Mouse (Mus musculus): ENCODE results near the gene Sde2. TPM values are rescaled to one million over a fixed set of nuclear protein-coding genes. Genes with fewer than 3 reads are reported as not detected.
"Not testable (repeated sequence)": the region's sequence is repeated elsewhere in the genome, so short reads cannot be mapped to it uniquely, and the experiment has no call there.

Sde2 gene
- total RNA-seq, 2 experiments from 2014 or later, result 8.4 to 8.5 TPM

- intact Hi-C loops (cut with DNase I; ENCODE audit: low total_unique reads), result no loop called here
- DNase-seq, result no peak
Observed at GRCm38 (mm10) chr1:180874615-180875014, 23.7 kb downstream of the Sde2 start.

DNA sequence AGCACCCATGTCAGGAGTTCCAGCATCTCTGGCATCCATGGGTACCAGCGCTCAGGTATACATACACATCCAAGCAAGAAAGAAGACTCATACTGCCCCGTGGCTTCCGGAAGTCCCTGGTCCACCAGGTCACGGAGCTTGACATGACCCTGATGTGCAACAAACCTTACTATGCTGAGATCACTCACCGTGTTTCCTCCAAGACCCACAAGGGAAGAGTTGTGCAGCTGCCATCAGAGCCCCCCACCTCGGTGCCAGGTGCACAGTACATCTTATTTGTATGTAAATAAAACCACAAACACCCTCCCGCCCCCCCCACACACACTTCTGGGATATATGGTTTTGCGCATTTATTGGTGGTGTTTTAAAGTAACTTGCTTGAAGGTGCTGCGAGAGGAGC, 24.2 kb downstream of the Sde2 start:
- intact Hi-C loops (cut with DNase I; ENCODE audit: low total_unique reads), result no loop called here
- DNase-seq, result no peak

DNA sequence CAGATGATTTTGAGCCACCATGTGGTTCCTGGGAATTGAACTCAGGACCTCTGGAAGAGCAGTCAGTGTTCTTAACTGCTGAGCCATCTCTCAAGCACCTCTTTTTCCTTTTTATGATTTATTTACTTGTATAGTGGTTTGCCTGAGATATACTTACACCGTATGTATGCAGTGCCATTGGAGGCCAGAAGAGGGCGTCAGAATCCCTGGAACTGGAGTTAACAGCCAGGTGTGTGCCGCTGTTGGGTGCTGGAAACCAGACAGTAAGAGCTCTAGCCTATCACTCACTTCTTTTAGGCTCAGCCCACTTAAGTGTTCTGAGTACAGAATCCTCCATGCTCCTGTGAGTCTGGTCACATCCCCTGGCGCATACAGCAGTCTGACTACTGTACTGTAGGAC, 26.5 kb downstream of the Sde2 start:
- intact Hi-C loops (cut with DNase I; ENCODE audit: low total_unique reads), result no loop called here
- DNase-seq, result no peak

DNA sequence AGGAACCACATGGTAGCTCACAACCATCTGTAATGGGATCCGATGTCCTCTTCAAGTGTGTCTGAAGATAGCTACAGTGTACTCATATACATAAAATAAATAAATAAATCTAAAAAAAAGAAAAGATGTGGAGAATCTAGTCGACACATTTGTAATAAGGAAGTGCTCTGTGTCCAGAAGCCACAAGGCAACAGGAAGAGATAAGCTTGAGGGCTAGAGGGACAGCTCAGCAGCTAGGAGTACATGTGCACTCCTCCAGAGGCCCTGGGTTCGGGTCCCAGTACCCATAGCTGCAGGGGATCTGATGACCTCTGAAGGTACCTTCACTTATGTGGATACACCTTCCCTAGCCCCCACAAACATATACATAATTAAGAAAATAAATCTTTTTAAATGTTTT, 30.8 kb downstream of the Sde2 start:
- intact Hi-C loops (cut with DNase I; ENCODE audit: low total_unique reads), result no loop called here
- no peak for DNase-seq

GRCm38 (mm10) chr1:180883731-180884130, 32.8 kb downstream of the Sde2 start:
- no peak for DNase-seq
- intact Hi-C loops (cut with DNase I; ENCODE audit: low total_unique reads), result no loop called here

GRCm38 (mm10) chr1:180884484-180884883, 33.6 kb downstream of the Sde2 start:
- intact Hi-C loops (cut with DNase I; ENCODE audit: low total_unique reads), result no loop called here
- DNase-seq, result no peak

- intact Hi-C loops (cut with DNase I; ENCODE audit: low total_unique reads), result no loop called here
Observed at GRCm38 (mm10) chr1:180888556-180889042, 37.7 kb downstream of the Sde2 start.

GRCm38 (mm10) chr1:180889172-180889571, 38.2 kb downstream of the Sde2 start:
- intact Hi-C loops (cut with DNase I; ENCODE audit: low total_unique reads), result no loop called here
- no peak for DNase-seq

More at GRCm38 (mm10) chr1:180888556-180889042, 37.7 kb downstream of the Sde2 start:
- peak; percentile 87 for DNase-seq

DNA sequence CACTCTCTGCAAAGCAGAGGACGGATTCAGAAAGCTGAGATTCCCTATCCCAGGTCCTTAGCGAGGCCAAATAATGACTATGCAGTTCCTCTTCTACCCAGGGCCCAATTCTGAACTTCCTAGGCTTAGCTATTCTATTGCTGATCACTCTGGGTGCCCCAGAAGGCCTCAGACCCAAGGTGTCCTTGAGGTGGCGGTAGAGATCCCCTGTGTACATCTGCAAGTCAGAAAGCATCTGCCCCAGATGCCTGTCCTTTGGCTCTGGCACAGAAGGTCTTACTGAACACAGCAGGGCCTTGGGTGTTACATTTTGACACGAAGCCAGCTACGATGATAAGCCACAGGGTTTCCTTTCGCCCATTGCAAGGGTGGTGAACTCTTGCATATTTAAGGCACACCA, 38.9 kb downstream of the Sde2 start:
- intact Hi-C loops (cut with DNase I; ENCODE audit: low total_unique reads), result loop anchor here (5.0 kb wide), 1 partner anchor 77 kb away; no protein-coding TSS in a partner anchor
- no peak for DNase-seq

DNA sequence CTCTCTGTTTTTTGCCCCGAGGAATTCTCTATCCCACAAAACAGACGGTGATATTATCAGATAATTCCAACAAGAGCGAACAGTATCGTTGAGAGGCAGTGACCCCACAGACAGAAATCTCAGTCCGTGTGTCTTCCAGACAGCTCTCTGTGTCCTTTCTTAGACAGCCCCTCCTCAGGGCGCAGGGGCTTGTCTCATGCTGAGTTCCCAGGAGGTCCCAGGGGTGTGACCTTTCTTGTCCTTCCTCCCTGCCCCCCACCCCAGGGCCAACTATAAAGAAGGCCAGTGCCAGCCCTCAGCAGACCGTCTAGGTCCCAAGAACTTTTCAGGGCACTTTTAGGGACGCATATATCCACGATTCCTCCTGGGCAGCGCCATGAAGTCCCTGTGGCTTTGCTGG, 41.9 kb downstream of the Sde2 start, which contains the start of gene Lefty2:
Gene Lefty2 (plus strand): TSS at position 301 of the 400 bp plus-strand sequence.
- DNase-seq, result no peak
- intact Hi-C loops (cut with DNase I; ENCODE audit: low total_unique reads), result loop anchor here (5.0 kb wide), 1 partner anchor 74 kb away; no protein-coding TSS in a partner anchor

DNA sequence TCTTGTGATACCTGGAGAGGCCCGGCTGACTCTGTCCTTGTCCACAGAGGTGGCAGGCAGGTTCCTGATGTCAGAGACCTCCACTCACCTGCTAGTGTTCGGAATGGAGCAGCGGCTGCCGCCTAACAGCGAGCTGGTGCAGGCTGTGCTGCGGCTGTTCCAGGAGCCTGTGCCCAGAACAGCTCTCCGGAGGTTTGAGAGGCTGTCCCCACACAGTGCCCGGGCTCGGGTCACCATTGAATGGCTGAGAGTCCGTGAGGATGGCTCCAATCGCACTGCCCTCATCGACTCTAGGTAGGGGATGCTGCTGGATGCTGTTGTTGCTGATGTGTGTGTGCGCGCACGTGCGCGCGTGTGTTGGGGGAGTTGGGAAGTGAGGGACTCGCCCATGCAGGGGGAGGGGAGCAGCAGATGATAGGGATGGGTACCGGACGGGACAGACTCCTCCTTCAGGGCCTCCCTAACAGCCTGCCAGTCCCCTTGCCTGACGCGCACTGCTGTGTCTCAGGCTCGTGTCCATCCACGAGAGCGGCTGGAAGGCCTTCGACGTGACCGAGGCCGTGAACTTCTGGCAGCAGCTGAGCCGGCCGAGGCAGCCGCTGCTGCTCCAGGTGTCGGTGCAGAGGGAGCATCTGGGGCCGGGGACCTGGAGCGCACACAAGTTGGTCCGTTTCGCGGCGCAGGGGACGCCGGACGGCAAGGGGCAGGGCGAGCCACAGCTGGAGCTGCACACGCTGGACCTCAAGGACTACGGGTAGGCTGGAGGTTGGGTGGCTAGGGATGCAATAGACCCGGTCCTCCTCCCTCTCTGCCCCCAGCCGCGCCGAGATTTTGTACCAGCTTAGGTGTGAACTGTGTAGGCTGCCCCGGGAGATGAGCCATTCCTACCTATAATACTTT, 43.4 kb downstream of the Sde2 start:
- intact Hi-C loops (cut with DNase I; ENCODE audit: low total_unique reads), result loop anchor here (5.0 kb wide), 1 partner anchor 73 kb away; no protein-coding TSS in a partner anchor
- not testable (repeated sequence) for DNase-seq

- no peak for DNase-seq
- intact Hi-C loops (cut with DNase I; ENCODE audit: low total_unique reads), result loop anchor here (2.0 to 10.0 kb wide), 2 partner anchors 72 to 144 kb away; no protein-coding TSS in a partner anchor
Observed at GRCm38 (mm10) chr1:180901107-180901506, 50.2 kb downstream of the Sde2 start.

DNA sequence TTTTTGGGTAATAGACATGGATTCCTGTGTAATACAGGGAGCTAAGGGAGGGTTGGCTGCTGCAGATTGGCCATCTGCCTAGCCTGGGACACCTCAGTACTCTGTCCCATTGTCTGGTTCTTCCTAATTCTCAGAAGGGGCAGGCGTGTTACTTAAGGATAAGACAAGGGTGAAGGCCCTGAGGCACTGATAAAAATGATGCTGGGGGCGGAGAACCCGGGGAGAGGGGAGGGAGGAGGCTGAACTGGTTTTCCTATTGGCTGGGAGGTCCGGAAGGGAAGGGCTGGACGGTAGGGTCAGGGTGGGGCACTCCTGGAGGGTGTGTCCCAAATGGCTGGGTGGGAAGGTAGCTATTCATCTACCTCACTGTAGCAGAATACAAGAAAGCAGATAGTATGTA, 52.0 kb downstream of the Sde2 start:
- intact Hi-C loops (cut with DNase I; ENCODE audit: low total_unique reads), result loop anchor here (10.0 kb wide), 1 partner anchor 142 kb away; no protein-coding TSS in a partner anchor
- no peak for DNase-seq

GRCm38 (mm10) chr1:180903666-180904038, 52.7 kb downstream of the Sde2 start:
- intact Hi-C loops (cut with DNase I; ENCODE audit: low total_unique reads), result loop anchor here (10.0 kb wide), 1 partner anchor 141 kb away; no protein-coding TSS in a partner anchor
- DNase-seq, result no peak

GRCm38 (mm10) chr1:180904039-180904814, 53.3 kb downstream of the Sde2 start, which contains the start of gene Pycr2:
Pycr2 (plus strand) TSS chr1:180904293.
- intact Hi-C loops (cut with DNase I; ENCODE audit: low total_unique reads), result loop anchor here (10.0 kb wide), 1 partner anchor 141 kb away; no protein-coding TSS in a partner anchor
- DNase-seq, result peak; percentile 95

- intact Hi-C loops (cut with DNase I; ENCODE audit: low total_unique reads), result loop anchor here (10.0 kb wide), 1 partner anchor 140 kb away; no protein-coding TSS in a partner anchor
Observed at GRCm38 (mm10) chr1:180904815-180905080, 53.8 kb downstream of the Sde2 start.

GRCm38 (mm10) chr1:180905307-180905706, 54.4 kb downstream of the Sde2 start:
- intact Hi-C loops (cut with DNase I; ENCODE audit: low total_unique reads), result loop anchor here (10.0 kb wide), 1 partner anchor 139 kb away; no protein-coding TSS in a partner anchor
- DNase-seq, result no peak

More at GRCm38 (mm10) chr1:180904815-180905080, 53.8 kb downstream of the Sde2 start:
- DNase-seq, result no peak

DNA sequence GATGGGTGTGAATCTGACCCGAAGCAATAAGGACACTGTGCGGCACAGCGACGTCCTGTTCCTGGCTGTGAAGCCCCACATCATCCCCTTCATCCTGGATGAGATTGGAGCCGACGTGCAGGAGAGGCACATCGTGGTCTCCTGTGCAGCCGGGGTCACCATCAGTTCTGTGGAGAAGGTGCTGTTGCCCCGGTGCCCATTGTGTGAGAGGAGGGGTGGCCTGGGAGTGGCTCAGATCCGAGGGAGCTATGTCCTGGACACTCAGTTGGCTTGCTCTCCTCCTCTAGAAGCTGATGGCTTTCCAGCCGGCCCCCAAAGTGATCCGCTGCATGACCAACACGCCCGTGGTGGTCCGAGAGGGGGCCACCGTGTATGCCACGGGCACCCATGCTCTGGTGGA, 54.9 kb downstream of the Sde2 start:
- no peak for DNase-seq
- intact Hi-C loops (cut with DNase I; ENCODE audit: low total_unique reads), result loop anchor here (10.0 kb wide), 1 partner anchor 139 kb away; no protein-coding TSS in a partner anchor

DNA sequence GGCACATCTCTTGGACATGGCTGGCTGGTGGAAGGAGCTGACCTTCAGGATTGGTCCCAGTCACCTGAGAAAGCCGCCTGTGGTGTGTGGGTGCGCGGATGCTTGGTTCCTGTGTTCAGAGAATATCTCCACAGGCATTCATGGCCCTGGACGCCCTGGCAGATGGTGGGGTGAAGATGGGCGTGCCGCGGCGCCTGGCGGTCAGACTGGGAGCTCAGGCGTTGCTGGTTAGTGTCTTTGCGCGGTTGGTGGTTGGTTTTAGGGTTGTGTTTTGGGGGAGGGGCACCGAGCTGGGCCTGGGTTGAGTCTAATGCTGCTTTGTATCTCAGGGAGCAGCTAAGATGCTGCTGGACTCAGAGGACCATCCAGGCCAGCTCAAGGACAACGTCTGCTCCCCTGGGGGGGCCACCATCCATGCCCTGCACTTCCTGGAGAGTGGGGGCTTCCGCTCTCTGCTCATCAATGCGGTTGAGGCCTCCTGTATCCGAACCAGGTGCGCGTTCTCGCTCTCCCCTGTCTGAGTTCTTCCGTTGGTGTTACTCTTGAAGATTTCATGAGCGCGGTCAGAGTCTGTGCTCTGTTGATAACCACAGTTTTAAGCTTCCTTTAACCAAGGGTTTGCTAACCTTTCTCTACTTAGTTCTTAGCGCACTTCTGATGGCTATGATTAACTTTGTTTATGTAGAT, 55.7 kb downstream of the Sde2 start:
- intact Hi-C loops (cut with DNase I; ENCODE audit: low total_unique reads), result loop anchor here (10.0 kb wide), 1 partner anchor 138 kb away; no protein-coding TSS in a partner anchor
- no peak for DNase-seq
